Mouse (Mus musculus) forebrain, embryonic 15.5 days (tissue): ENCODE data around the gene Ssxb1. TPM values are rescaled to one million over a fixed set of nuclear protein-coding genes. Genes with fewer than 3 reads are reported as not detected.
"Not testable (repeated sequence)": the region's sequence is repeated elsewhere in the genome, so short reads cannot be mapped to it uniquely, and the experiment has no call there.

ENCODE experiments used
- ATAC-seq: fragments of 200-750 bp; cut with Nextera tagmentation; replicated peaks from 2 replicates; pipeline ENCODE4 v1.8.0; 2017; ENCODE audit warnings: mild to moderate bottlenecking, moderate TSS enrichment, moderate library complexity
- H3K27ac ChIP-seq: fragments of 300-500 bp; sonication (generic); replicated peaks from 2 replicates; pipeline ENCODE4 v1.5.1; 2015; ENCODE audit warnings: mild to moderate bottlenecking, inconsistent platforms
- H3K27me3 ChIP-seq: fragments of 300-500 bp; sonication (generic); 2 replicates; pipeline ENCODE4 v1.6.1; 2015; ENCODE audit warnings: inconsistent platforms
- H3K36me3 ChIP-seq: fragments of 300-500 bp; sonication (generic); 2 replicates; pipeline ENCODE4 v1.6.1; 2015; ENCODE audit warnings: mild to moderate bottlenecking, inconsistent platforms
- H3K4me1 ChIP-seq: fragments of 300-500 bp; sonication (generic); 2 replicates; pipeline ENCODE4 v1.6.1; 2015; ENCODE audit warnings: inconsistent platforms
- H3K4me2 ChIP-seq: fragments of 300-500 bp; sonication (generic); replicated peaks from 2 replicates; pipeline ENCODE4 v1.6.1; 2015; ENCODE audit warnings: mild to moderate bottlenecking, inconsistent platforms
- H3K4me3 ChIP-seq: fragments of 300-500 bp; sonication (generic); 2 replicates; pipeline ENCODE4 v1.5.1; 2015; ENCODE audit warnings: mild to moderate bottlenecking, inconsistent platforms
- H3K9ac ChIP-seq: fragments of 300-500 bp; sonication (generic); replicated peaks from 2 replicates; pipeline ENCODE4 v1.6.1; 2015; ENCODE audit warnings: mild to moderate bottlenecking, inconsistent platforms
- H3K9me3 ChIP-seq: fragments of 300-500 bp; sonication (generic); 2 replicates; pipeline ENCODE4 v1.6.1; 2016; ENCODE audit warnings: inconsistent platforms
- WGBS: fragments of 180-500 bp; shearing (Covaris S2); methylation state at CpG from one replicate; pipeline ENCODE4 v1.1.7; 2015; ENCODE audit warnings: mixed read lengths; 5-methylcytosine and 5-hydroxymethylcytosine counted together
- polyA plus RNA-seq: library from polyadenylated mRNA; unstranded; fragments of >200 nt; fragmentation: Nextera tagmentation; extraction: Ambion mirVana; gene quantifications from 2 replicates; pipeline ENCODE4 v1.2.1, GENCODE M21; 2015

Ssxb1 gene
- polyA plus RNA-seq: not detected in 2 replicates

GRCm38 (mm10) chrX:8413005-8413404 is at the start of gene Ssxb1:
Gene Ssxb1, plus strand, starts transcription at chrX:8413305.
- not testable (repeated sequence) for H3K9ac ChIP-seq, H3K4me3 ChIP-seq, H3K4me2 ChIP-seq, H3K4me1 ChIP-seq, H3K9me3 ChIP-seq, H3K36me3 ChIP-seq, ATAC-seq, H3K27ac ChIP-seq, H3K27me3 ChIP-seq
- WGBS: 38% methylated on average over 1 of the region's 1 CpGs

- ATAC-seq, H3K9ac ChIP-seq, H3K4me3 ChIP-seq, H3K27ac ChIP-seq, H3K9me3 ChIP-seq, H3K27me3 ChIP-seq, H3K36me3 ChIP-seq, H3K4me2 ChIP-seq, H3K4me1 ChIP-seq: not testable (repeated sequence)
- 28% methylated on average over 1 of the region's 1 CpGs for WGBS
These were observed 46.4 kb upstream of the Ssxb1 start, which contains the start of gene Ssxb9 for GRCm38 (mm10) chrX:8366678-8367077. Gene Ssxb9, plus strand, starts transcription at chrX:8366978.

GRCm38 (mm10) chrX:8461626-8462025 is 48.5 kb downstream of the Ssxb1 start, which contains the start of gene Ssxb2:
Gene Ssxb2, minus strand, starts transcription at chrX:8461726.
- H3K4me2 ChIP-seq, ATAC-seq, H3K4me1 ChIP-seq, H3K36me3 ChIP-seq, H3K27me3 ChIP-seq, H3K27ac ChIP-seq, H3K9ac ChIP-seq, H3K9me3 ChIP-seq, H3K4me3 ChIP-seq: not testable (repeated sequence)
- WGBS: 60% methylated on average over 2 of the region's 2 CpGs

Other genes with a start within 250 kb of the Ssxb1 start
- 24.9 and 25.3 TPM in 2 replicates for gene Tbc1d25, start 237.1 kb upstream of the Ssxb1 start, polyA plus RNA-seq
- 21.7 and 24.0 TPM in 2 replicates for gene Ebp, start 219.8 kb upstream of the Ssxb1 start, polyA plus RNA-seq
- 39.5 and 43.5 TPM in 2 replicates for gene Porcn, start 206.8 kb upstream of the Ssxb1 start, polyA plus RNA-seq
- 51.1 and 54.3 TPM in 2 replicates for gene Ftsj1, start 160.9 kb upstream of the Ssxb1 start, polyA plus RNA-seq
- gene Slc38a5, start 142.2 kb upstream of the Ssxb1 start, polyA plus RNA-seq: 34.3 and 38.1 TPM in 2 replicates
- not detected in 2 replicates for gene Ssxb10, start 85.9 kb upstream of the Ssxb1 start, polyA plus RNA-seq
- not detected in 2 replicates for gene Ssxb9, start 46.3 kb upstream of the Ssxb1 start, polyA plus RNA-seq
- not detected in 2 replicates for gene Ssxb2, start 48.4 kb downstream of the Ssxb1 start, polyA plus RNA-seq
- gene Gm14459, start 111.6 kb downstream of the Ssxb1 start, polyA plus RNA-seq: not detected in 2 replicates
- not detected in 2 replicates for gene Ssxb6, start 134.9 kb downstream of the Ssxb1 start, polyA plus RNA-seq
- gene Ssxb3, start 178.5 kb downstream of the Ssxb1 start, polyA plus RNA-seq: not detected in 2 replicates